Mouse (Mus musculus): ENCODE data around the gene Pld5.

Gene Pld5

DNA sequence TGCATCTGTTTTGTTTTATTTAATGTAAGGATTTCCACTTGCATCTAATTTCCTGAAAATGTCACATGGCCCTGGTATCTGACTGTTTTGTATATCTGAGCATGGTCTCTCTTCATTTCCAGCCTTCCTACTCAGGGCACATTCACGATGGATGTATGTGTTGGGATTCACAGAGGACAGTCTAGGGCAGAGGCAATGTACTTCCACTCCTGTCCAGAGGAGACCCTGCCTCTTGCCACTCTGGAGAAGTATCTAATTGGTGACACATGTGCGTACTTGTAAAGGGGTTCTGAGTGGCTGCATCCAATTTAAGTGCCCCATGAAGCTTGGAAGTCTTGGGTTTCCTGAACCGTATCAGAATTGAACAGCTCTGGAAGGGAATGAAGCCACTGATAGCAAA is 324.7 kb downstream of the Pld5 start:
- in situ Hi-C loops (cut with MboI, MseI) = no loop called here

DNA sequence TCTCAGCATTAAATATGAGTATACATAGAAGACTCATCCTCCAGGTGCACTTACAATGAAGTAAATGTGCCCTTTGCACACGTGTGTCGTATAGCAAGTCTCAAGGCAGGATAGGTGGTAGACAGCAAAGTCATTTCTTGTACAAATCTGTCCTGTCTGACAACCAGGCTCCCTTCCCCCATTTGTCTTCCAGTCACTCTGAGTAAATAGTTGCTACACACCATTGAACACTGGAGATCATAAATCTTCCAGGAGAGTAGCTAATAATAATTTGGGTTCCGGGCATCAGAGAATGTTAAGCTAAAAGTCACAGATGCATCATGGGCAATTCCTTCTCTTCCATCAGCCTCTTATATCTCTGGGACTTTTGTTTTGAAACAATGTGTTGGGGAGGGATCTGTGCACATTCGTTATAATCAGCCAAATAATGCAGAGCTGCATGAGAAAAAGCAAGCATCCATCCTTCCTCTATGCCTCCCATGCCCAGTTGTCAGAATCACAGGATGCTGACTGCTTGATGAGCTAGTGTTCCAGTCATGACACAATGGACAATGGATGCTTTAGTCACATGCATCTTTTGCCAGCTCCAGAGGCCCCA is 328.3 kb downstream of the Pld5 start:
- in situ Hi-C loops (cut with MboI, MseI) = loop anchor here (25.0 kb wide), 1 partner anchor 890 kb away; no protein-coding TSS in a partner anchor

DNA sequence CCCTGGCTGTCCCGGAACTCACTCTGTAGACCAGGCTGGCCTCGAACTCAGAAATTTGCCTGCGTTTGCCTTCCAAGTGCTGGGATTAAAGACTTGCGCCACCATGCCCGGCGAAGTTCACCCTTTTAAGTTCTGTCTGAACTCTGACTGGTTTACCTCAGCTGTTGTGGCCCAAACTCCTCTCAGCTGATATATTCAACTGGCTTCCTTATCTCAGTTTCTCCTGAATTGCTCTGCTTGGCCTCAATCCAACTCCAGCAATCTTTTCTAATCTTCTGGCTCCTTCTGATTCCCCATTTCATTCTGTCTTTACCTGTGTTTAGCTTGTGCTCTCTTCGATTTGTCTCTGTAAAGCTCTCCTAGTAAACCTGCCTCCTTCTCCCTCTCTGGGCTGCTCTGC is 331.9 kb downstream of the Pld5 start:
- in situ Hi-C loops (cut with MboI, MseI) = loop anchor here (25.0 kb wide), 1 partner anchor 894 kb away; no protein-coding TSS in a partner anchor

DNA sequence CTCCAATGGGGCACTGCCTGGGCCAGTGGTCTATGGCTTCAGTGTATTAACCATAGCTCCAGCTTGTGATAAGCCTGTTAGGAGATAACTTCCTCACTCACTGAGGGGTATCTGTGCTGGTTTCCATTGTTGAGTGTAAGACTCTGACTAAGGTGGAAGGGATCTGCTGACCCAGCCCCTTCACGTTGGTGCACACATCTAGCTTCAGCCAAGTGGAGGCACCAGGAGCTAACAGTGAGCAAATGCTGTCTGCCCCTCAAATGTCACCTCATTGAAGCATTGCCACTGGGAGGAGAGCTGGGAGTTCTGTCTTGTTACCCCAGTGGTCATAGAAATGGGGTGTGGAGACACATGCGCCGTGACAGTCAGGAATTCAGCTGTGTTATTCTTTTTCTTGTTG is 336.4 kb downstream of the Pld5 start:
- in situ Hi-C loops (cut with MboI, MseI) = loop anchor here (10.0 to 25.0 kb wide), 2 partner anchors 899 to 1716 kb away; no protein-coding TSS in a partner anchor

DNA sequence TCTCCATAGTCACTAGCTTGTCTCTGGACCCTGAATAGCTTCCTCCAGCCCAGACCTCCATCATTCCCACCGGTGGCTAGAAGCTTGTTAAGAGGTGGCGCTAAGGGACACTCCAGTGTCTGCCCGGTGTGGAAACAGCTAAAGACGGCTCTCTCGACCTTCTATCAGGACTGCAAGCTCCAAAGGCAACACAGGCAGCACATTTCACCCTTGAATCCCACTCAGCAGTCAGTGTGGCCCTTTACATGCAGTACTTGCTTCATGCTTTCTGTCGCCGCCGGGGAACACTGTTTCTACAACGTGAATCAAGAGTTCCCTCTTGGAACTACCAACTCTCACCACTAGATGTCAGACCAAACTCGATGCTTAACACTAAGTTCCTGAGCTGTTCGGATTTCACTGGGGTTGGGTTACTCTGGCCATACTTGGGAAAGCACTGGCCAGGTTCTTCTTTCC is 338.8 kb downstream of the Pld5 start:
- in situ Hi-C loops (cut with MboI, MseI) = loop anchor here (10.0 to 25.0 kb wide), 2 partner anchors 901 to 1718 kb away; no protein-coding TSS in a partner anchor

DNA sequence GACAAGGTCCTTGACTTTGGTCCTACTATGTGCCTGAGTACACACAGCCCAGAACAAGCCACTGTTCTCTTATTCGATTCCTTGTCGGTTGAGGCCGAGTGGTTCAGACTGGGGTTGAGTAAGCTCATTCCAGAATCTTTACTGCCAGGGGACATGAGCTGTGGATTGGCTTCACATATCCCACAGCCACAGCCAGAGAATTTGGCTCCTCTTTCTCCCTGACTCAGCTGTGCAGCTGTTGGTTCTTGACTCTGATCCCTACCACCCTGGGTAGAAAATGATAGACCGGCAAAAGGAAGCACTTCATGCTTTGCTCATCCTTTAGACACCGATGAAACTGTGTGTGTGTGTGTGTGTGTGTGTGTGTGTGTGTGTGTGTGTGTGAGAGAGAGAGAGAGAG is 343.7 kb downstream of the Pld5 start:
- in situ Hi-C loops (cut with MboI, MseI) = loop anchor here (10.0 to 25.0 kb wide), 2 partner anchors 906 to 1723 kb away; no protein-coding TSS in a partner anchor

DNA sequence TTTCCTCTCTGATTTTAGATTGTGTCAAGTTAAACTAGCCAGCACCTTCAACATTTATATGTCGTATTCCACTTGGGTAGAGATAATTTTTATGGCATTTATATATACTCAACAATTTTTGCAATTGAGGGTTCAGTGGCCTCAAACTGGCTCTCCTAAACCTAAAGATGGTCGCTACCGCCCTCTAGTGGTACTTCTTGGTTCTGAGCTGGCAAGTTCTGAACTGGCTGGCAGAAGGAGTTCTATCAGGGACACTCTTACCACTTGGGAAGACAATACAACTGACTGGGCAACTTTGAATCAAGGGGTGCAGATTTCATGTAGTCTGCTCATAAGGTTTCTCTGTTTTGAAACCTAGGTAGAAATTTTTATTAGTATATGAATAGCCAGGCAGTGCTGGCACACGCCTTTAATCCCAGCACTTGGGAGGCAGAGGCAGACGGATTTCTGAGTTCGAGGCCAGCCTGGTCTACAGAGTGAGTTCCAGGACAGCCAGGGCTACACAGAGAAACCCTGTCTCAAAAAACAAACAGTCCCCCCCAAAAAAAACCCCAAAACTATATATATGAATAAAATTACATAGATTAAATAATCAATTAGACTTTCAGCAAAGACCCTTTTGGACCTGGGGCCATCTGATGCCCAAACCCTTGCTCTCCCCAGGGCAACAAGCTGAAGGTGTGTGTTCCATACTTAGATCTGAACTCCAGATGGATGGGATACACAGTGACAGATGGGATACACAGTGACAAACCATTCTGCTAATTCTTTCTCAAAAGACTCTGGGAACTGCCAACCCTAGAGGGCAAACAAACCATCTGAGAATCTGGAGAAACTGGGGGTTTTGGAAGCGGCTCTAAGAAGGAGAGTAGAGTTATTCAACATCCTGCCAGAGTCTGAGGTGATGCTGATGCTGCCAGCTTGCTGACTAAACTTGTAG is 351.0 kb downstream of the Pld5 start:
- in situ Hi-C loops (cut with MboI, MseI) = no loop called here

DNA sequence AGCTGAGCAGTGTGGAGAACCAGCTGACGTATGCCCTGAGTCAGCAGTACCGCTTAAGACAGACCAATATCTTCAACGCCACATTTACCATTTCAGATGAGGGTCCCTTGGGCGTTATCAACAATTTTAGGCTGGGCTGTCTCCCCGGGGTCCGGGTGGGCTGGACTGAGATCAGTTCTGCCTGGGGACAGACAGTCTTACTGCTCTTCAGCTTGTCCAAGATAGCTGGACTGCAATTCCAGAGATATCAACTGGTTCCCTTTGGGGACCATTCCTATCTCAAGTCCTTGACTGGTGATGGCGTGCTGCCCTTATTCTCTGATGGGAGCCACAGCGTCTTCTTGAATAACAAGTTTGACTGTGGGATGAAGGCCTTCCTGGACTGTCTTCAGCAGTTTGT is 354.0 kb downstream of the Pld5 start:
- in situ Hi-C loops (cut with MboI, MseI) = no loop called here

DNA sequence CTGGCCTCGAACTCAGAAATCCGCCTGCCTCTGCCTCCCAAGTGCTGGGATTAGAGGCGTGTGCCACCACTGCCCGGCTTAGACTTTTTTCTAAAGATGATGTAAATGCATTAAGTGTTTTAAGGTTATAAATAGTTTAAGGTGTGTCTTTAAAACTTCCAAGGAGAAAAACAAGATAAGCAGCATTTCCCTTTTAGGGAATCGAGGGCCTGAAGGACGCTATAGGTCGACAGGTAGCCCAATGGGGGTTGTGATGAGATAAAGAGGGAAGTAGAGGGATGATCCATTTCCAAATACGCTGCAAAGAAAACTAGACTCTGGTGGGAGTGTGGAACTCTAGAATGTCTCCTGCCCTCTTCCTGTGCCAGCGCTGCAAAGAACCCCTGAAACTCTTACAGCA is 355.1 kb downstream of the Pld5 start, which contains the start of gene Gm38100:
Gene Gm38100, plus strand, starts transcription at position 301 of the 400 bp plus-strand sequence.
- in situ Hi-C loops (cut with MboI, MseI) = no loop called here

DNA sequence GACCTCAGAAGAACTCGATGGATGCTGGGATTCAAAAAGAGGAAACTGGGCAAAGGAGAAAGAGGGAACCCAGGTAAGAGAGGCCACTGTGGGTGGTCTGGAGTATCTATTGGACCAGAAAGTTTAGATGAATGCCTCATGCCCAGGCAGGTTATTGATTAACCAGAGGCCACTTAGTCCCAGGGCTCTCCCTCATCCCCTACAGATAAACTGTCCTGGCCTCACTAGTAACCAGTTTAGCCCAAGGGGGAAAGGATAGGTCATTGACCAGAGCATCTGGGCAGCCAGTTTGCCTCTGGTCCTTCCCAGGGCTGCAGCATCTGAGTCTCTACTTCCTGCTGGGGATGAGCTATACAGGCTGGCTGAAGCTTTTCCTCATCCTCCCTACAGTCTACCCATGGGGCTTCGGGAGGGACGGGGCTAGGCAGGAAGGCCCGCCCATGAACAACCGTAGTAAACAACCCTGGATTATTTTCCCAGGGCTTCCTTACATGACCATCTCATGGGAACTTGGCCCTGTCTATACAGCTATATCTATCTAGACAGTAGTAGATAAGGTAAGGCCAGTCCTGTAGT is 361.3 kb downstream of the Pld5 start:
- in situ Hi-C loops (cut with MboI, MseI) = no loop called here
